Mouse (Mus musculus) neutrophil, adult 5-6 weeks (primary cell): ENCODE results near the gene Stk19. TPM values are rescaled to one million over a fixed set of nuclear protein-coding genes. Genes with fewer than 3 reads are reported as not detected.

Source experiments
- ATAC-seq: fragments of 151-379, 151-347 bp; 2 replicates; pipeline ENCODE4 v1.8.0; 2017; ENCODE audit warnings: mild to moderate bottlenecking, moderate TSS enrichment; ENCODE audit not compliant: insufficient number of reproducible peaks, poor library complexity, low FRiP score, severe bottlenecking; ENCODE audit errors: extremely low read depth
- total RNA-seq: library from RNA; stranded (forward); fragments of 200-1000 nt; gene quantifications from 2 replicates; pipeline ENCODE4 v1.2.3, GENCODE M21; 2017

The Stk19 gene
- total RNA-seq, result 23.5 and 39.9 TPM in 2 replicates

DNA sequence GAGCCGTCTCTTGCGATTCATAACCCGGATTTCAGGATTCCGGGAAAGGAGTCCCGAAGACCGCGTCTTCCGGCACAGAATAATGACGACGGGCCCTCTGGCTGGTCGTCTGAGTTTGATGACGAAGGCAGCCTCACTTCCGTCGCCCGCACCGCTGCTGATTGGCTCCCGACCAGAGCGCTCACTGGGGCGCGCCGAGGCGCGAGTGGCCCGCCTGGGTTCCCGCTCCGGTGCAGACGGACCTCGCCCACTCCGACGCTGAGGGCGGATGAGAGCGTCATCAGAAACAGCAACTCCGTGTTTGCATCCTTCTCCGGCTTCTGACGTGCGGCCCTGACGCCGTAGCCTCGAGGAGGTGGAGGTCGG lies at the start of gene Stk19, which contains the start of gene Dxo:
Stk19 (minus strand) TSS at position 90 of the 366 bp plus-strand sequence.
Dxo (plus strand) TSS at position 164 of the 366 bp plus-strand sequence.
- peak; percentile 86 for ATAC-seq

DNA sequence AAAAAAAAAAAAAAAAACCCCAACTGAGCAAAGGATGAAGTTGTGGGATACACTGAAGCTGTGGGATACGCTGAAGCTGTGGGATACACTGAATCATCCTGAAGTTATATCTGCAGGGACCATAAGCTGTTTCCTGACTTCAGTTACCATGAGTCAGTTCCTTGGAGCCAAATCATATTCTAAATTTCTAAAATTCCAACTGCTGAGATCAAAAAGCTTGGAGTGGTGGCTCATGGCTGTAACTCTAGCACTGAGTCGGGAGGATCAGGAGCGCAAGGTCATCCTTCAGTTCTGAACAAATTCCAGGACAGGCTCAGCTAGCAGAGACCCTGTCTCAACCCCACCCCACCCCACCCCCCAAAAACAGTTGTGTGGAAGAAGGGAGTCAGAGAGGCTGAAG lies 48.9 kb upstream of the Stk19 start:
- no peak for ATAC-seq

DNA sequence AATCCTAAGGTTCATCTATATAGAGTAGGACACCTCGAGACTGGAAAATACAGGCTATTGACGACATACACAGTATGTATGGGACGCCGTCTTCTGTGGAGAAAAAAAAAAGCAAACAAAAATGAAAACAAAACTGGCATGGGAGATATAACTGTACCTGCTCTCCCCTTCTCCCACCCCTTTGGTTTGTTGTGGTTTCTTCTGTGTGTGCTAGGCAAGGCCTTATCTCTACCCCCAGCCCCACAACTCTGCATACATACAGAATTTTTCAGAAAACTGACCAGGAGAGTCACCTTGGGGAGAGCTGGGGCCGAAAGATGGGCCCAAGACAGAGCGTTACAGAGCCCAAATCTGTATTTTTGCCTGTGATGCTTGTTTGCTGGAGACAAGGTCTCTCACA lies 48.0 kb upstream of the Stk19 start:
- ATAC-seq, result no peak

DNA sequence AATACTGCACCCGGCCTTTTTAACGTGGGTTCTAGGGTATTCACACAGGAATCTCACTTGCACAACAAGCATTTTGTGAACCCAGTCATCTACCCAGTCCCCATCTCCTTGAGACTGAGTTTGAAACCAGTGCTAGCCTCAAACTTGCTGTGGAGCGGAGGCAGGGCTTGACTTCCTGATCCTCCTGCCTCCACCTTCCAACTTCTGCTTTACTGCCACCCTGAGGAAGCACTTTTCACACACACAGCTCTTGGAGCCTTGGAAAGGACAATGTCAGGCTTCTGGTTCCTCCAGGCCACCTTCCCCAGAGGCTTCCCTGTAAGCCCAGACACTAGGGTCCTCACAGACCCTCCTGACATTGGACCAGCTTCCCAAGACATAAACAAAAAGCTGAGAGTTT lies 46.6 kb upstream of the Stk19 start:
- ATAC-seq, result no peak

DNA sequence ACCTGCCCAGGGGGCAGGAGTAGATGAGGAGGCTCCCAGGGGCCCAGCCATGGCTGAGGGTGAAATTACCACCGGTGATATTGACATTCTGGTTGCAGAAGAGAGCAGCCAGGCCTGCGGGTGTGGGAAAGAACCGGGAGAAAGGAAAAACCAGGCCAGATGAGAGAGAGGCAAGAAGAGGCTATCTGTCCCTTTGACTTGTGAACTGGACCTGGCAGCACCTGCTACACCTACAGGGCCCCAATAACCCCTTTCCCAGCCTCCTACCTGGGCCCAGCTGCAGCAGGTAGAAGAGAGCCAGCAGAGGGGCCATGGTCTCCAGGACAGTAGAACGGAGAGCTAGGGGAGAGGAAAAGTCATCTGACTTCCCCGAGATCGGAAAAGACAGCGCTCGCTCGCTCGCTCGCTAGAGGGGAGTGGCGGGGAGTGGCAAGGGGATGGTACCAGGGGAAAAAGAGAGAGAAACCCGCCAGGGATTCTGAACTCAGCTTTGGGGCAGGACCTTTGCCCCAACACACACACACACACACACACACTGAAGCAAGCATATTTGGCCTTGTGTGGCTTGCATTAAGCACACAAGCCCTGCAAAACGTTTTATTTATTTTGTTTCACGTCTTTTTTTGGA lies 45.1 kb upstream of the Stk19 start, which contains the start of gene Gm20547:
Gm20547 (minus strand) TSS at position 360 of the 628 bp plus-strand sequence.
- no peak for ATAC-seq

DNA sequence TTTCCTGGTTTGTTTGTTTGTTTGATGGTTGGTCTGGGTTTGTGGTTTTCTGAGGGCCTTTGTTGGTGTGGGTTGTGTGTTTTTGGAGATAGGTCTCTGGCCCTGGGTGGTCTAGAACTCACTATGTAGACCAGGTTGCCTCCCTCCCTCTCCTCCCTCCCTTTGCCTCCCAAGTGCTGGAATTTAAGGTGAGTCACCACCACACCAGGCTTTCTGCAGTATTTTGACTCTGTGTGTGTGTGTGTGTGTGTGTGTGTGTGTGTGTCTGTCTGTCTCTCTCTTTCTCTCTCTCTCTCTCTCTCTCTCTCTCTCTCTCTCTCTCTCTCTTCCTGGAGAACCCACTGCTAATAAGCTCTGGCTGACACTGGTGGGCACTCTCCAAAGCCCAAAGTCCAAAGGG lies 44.4 kb upstream of the Stk19 start:
- ATAC-seq, result no peak

DNA sequence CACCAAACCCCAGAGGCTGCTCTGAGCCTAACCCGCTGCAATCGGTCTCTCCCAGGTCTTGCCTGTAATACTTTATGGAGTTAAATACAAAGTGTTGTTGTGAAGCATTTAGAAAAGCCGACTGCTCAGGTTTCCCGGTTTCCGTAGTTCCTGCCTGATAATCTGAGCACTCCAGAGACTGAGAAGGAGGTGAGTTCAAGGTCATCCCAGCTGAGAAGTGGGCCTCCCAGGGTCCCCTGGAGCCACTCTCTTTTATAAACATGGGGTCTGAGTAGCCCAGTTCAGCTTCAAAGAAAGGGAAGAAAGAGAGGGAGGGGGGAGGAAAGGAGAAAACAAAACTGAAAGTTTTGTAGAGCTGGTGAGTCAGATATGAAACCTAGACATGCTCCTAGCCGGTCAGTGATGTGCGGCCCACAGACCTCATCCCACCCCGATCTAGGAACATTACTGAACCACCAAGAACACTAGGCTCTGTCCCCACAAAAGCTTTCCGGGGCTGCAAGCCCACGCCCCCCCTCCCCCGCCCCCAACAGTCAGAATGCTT lies 42.7 kb upstream of the Stk19 start, which contains the start of gene Zbtb12:
Zbtb12 (plus strand) TSS at position 148 of the 544 bp plus-strand sequence.
- 0 out of 2 replicates have a peak, but pooled peaks have one; percentile 6 for ATAC-seq

DNA sequence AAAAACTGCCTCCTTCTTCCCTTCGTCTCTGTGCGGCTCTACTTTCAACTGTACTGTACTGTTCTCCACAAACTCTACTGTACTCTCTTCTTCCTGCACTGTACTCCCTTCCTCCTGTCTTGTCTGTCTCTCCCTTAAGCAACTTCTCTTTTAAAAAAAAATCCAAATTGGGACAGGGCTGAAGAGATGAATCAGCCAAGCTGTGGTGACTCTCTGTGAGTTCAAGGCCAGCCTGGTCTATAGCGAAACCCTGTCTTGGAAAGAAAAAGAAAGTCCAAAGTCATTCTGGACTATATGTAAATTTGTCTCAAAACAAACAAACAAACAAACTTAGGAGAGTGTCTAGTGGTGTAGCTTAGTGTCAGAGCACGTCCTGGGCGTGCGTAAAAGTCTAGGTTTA lies 37.6 kb upstream of the Stk19 start:
- no peak for ATAC-seq

DNA sequence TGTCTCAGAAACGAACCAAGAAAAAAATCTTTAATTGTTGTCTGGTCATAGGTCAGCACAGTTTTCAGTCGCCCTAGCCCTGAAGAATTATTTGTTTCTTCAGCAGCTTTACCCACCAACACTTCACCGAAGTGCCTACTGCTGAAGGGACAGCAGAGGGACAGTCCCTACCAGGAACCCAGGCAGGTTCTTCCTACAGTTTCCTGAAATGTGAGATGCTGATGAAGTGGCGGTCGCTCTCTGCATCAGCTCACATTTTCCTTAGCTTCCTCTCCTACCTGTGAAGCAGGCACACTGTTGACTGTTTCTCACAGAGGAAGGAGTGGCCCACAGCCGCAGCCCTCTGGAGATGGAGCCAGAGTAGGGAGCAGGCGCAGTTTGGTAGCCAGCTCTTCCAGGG lies 29.2 kb upstream of the Stk19 start:
- no peak for ATAC-seq

DNA sequence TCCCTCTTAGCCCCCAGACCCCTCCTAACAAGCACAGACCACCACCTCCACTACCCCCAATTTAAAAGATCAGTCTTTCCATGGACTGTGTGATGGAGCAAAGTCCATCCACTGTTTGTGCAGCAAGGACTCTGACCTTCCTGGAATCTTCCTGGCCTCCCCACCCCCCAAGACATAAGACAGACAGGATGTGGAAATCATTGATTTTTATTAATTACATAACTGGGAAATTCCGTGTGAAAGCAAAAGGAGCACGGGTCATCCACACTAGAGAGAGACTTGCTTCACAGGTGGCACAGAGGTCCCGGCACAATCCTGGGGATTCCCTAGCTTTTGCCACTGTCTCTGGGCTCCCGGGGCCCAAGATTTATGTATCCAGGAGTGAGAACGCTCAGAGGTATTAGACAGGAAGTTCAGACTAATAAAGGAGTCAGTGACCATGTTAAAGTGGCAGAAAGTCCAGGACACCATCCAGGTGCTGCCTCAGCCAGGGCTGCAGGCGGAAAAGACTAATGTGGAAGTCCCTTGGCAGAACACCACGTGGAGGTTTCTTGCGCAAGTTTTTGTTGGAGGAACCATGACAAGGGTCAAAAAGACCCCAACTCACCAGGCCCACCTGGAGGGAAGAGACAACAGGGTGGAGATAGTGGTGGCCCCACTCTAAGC lies 25.8 kb upstream of the Stk19 start, which contains the start of gene Cfb:
Cfb (minus strand) TSS at position 103 of the 666 bp plus-strand sequence.
- no peak for ATAC-seq

DNA sequence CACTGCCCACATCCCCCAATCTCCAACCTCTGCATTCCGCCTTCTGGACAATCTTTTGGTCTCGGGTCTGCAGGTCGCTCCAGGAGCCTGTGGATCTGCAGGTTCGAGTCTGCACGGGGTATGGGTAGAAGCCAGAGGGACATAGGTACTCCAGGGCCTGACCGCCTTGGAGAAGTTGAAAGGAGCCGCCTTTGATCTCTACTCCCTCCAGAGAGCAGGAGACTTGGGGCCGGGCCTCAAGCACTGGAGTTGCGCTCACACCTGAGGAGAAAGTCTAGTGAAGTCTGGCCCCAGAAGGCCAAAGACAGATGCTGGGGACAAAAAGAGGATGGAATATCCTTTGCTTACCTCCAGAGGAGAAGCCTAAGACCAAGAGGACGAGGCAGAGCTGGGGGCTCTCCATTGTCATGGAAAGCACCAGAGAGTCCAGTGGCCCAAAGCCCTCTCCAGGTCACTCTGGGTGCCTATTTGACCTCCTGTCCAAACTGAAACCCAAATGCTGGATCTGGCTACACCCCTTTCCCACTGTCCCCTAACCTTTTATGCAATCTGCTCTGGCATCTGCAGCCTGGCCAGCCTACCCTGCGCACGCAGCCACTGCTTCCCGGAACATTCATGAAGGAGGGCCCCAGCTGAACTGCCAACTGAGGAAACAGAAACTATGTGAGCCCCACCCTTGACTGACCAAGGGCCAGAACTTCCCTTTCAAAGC lies 25.1 kb upstream of the Stk19 start:
- ATAC-seq, result no peak

DNA sequence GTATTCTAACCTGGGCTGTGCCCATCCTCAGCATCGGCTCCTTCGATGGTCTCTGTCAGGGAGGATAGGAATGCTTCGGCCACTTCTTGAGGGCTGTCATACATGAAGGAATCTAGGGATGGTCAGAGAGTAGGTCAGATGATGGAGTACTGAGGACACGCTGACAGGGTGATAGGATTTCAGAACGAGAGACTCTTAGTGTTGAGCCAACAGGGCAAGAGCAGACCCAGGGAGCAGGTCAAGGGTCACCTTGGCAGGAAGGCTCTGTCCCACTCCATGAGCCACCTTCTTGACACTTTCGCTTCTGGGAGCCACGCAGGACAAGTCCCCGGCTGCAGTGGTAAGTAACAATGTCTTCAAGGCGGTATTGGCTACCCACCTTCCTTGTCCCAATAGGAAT lies 23.8 kb upstream of the Stk19 start:
- no peak for ATAC-seq

DNA sequence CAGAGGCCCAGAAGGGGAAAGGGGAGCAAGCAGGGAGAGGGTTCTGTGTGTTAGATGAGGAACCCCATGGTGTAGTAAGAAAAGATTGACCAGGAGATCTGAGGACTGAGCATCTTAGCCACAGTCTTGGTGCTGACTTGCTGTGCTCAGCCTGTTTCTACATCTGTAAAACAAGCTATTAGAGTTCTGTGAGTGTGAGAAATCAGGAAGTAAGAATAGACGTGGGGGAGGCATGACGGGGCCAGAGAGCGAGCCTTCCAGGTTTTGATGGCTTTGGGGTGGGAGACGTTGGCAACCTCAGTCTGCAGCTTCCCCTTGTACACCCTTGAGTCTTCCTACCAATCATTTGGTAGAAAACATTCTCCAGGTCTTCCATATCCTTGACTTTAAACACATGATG lies 21.9 kb upstream of the Stk19 start:
- no peak for ATAC-seq

DNA sequence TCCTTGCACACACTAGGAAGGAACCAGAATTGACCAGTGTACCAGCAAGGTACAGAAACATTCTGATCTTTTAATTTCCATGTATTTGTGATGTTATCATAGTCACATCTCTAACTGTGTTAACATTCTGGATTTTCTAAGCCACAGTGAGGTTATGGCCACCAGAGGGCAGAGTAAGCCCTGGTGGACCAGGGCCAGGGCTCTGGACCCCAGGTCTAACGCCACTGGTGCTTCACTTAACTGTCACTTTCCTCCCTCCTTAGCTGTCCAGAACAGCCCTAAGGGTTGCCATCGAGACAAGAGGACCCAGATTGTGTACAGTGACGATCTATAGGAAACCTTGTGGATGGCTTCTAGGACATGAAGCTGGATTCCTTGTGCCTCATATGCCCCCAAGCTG lies 19.1 kb upstream of the Stk19 start:
- peak; percentile 43; the same call in 1 of the 2 replicates for ATAC-seq

DNA sequence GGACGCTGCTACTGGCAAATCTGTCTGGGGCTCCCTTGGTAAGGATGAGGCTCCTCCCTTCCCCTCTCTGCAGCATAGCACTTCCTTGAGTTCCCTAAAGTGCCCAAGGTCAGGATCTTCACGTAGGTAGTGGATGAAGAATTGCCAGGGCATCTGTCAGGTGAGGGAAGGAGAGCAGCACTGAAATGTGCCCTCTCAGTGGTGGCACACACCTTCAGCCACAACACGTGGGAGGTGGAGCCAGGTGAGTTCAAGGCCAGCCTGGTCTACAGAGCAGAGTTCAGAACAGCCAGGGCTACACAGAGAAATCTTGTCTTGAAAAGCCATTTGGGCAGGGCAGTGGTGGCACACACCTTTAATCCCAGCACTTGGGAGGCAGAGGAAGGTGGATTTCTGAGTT lies 18.0 kb upstream of the Stk19 start:
- ATAC-seq, result no peak

DNA sequence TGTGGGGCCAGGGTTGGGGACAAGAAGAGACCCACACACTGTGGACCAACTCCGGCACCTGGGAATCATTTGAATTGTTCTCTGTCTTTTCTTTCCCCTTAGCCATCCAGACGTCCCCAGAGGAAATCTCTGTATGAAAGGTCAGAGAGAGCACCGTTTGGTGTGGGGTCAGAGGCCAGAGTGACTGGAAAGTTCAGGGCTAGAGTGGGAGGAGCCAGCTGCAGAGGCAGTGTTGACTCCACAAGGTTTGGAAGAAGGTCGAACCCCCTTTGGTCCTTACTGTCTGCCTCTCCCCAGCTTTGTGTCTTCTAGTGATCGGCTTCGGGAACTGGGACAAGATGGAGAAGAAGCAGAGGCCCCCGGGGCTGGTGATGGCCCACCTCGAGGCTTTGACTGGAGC lies 16.8 kb upstream of the Stk19 start:
- no peak for ATAC-seq

DNA sequence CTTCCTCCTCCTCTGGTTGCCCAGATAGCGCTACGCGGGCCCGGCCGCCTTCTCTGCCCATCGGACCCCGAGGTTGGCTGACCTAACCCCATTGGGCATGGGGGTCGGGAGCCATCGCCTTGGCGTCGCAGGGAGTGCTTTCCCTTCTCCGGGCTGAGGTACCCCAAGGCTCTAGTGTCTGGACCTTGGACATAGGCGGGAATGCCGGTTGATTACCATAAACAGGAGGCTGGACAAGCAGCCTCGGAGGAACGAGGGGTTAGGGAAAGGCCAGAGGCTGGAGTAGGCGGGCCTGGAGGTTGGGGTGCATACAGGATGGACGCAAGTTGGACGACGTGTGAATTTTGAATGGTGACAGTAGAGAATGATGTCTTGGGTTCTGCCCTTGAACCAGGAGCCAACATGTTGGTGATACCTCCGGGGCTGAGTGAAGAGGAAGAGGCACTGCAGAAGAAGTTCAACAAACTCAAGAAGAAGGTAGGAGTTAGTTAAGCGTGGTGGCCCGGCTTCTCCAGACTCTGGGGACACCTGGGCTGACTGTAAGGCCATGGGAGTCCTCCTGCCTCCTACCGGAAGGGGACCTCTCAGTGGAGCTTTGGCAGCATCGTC lies 13.9 kb upstream of the Stk19 start:
- no peak for ATAC-seq

DNA sequence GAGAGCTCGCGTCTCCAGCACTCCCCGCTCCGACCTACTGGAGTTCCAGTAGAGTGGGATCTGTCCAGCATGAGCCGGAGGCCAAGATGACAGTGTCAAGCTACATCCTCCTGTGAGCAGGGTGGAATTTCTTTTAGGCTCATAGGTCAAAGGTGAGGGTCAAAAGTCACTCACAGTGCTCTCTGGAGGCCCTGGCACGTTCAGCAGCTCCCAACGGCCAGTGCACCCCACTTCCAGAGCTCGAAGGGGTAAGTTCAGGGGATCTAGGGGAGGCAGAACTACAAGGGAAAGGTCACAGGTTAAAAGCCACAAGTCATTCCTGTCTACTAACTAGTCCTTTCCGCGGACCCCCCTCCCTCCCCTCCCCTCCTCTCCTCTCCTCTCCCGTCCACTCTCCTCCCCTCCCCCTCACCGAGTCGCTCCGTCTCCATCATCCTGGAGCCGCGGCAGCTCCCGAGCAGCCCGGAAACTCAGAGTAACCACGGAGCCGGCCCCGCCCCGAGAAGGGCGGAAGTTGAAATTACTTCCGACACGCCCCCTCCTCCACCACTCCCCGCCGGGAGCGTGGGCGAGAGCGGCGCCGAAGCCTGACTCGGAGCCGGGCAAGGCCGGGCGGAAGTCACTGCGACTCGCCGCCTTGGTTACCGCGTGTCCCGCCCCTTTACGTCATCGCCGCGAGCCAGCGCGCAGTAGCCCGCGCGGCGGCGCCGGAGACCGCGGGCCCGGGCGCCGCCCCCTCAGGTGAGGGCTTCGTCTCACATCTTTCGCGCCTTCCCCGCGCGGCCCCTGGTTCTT lies 13.2 kb upstream of the Stk19 start, which contains the start of the genes Skiv2l and Nelfe:
Skiv2l (minus strand) TSS at position 489 of the 795 bp plus-strand sequence.
Nelfe (plus strand) TSS at position 670 of the 795 bp plus-strand sequence.
- ATAC-seq, result peak; percentile 95
